Mouse (Mus musculus) MEL (cell line): ENCODE results near the gene Ginm1. TPM values are rescaled to one million over a fixed set of nuclear protein-coding genes. Genes with fewer than 3 reads are reported as not detected.

Experiments
- DNase-seq: peaks from one replicate; pipeline ENCODE4 v3.0.0; 2011; ENCODE audit warnings: low read depth, low spot score
- H3K27ac ChIP-seq: 2 replicates; pipeline ENCODE4 v1.5.1; 2012; ENCODE audit warnings: low read depth, mild to moderate bottlenecking, control low read depth, low read length, moderate library complexity; ENCODE audit not compliant: control insufficient read depth
- H3K27me3 ChIP-seq, 2 experiments: fragments of 150-350 bp in 1 of 2; sonication (generic) in 1 of 2; 2 replicates each; pipeline ENCODE4 v1.6.1; 2012; ENCODE audit warnings: low read length in 2 of 2, mild to moderate bottlenecking in 2 of 2, improper control_type of control experiment in 1 of 2, moderate library complexity in 1 of 2; ENCODE audit not compliant: insufficient read depth in 2 of 2, control insufficient read depth in 1 of 2
- H3K36me3 ChIP-seq, 2 experiments: 2 replicates each; pipeline ENCODE4 v1.6.1; 2012 to 2014; ENCODE audit warnings: low read length in 2 of 2, improper control_type of control experiment in 1 of 2, inconsistent platforms in 1 of 2, mild to moderate bottlenecking in 1 of 2; ENCODE audit not compliant: insufficient read depth in 2 of 2, control insufficient read depth in 1 of 2
- H3K4me1 ChIP-seq, 2 experiments: fragments of 150-350 bp in 1 of 2; sonication (generic) in 1 of 2; 2 replicates each; pipeline ENCODE4 v1.6.1; 2012; ENCODE audit warnings: low read length in 2 of 2, improper control_type of control experiment in 1 of 2, mild to moderate bottlenecking in 1 of 2; ENCODE audit not compliant: insufficient read depth in 2 of 2, control insufficient read depth in 1 of 2
- H3K4me3 ChIP-seq, 2 experiments: fragments of 150-350 bp in 1 of 2; sonication (generic) in 1 of 2; 2 replicates each; pipeline ENCODE4 v1.5.1; 2012; ENCODE audit warnings: low read depth in 2 of 2, low read length in 2 of 2, mild to moderate bottlenecking in 2 of 2, moderate library complexity in 2 of 2, control low read depth in 1 of 2, improper control_type of control experiment in 1 of 2; ENCODE audit not compliant: control insufficient read depth in 1 of 2, insufficient read depth in 1 of 2
- H3K79me2 ChIP-seq: 2 replicates; pipeline ENCODE4 v1.6.1; 2012; ENCODE audit warnings: mild to moderate bottlenecking, low read length, moderate library complexity; ENCODE audit not compliant: control insufficient read depth, poor library complexity, insufficient read depth
- H3K9ac ChIP-seq: 2 replicates; pipeline ENCODE4 v1.6.1; 2012; ENCODE audit warnings: low read depth, mild to moderate bottlenecking, control low read depth, low read length, moderate library complexity; ENCODE audit not compliant: control insufficient read depth, poor library complexity, severe bottlenecking
- H3K9me3 ChIP-seq: fragments of 150-350 bp; sonication (generic); replicated peaks from 2 replicates; pipeline ENCODE4 v1.6.1; 2012; ENCODE audit warnings: mild to moderate bottlenecking, low read length, improper control_type of control experiment, moderate library complexity; ENCODE audit not compliant: insufficient read depth
- BHLHE40 ChIP-seq: IDR thresholded peaks from 2 replicates; pipeline ENCODE4 v1.6.1; 2012; ENCODE audit warnings: low read depth, mild to moderate bottlenecking, inconsistent platforms, low read length, improper control_type of control experiment, borderline replicate concordance
- CHD2 ChIP-seq: IDR thresholded peaks from 2 replicates; pipeline ENCODE4 v1.6.1; 2011; ENCODE audit warnings: low read length, improper control_type of control experiment
- CTCF ChIP-seq, 3 experiments: IDR thresholded peaks in 2 of 3; conservative IDR thresholded peaks in 1 of 3; 2 replicates each; pipeline ENCODE4 v1.5.1; 2011 to 2012; ENCODE audit warnings: low read length in 3 of 3, low read depth in 2 of 3, mild to moderate bottlenecking in 2 of 3, improper control_type of control experiment in 1 of 3, inconsistent platforms in 1 of 3, mixed read lengths in 1 of 3, moderate library complexity in 1 of 3; ENCODE audit not compliant: control insufficient read depth in 1 of 3, insufficient read depth in 1 of 3, poor library complexity in 1 of 3, severe bottlenecking in 1 of 3
- E2F4 ChIP-seq: IDR thresholded peaks from 2 replicates; pipeline ENCODE4 v1.6.1; 2011; ENCODE audit warnings: low read depth, low read length, improper control_type of control experiment, borderline replicate concordance
- ELF1 ChIP-seq: IDR thresholded peaks from 2 replicates; pipeline ENCODE4 v1.6.1; 2014; ENCODE audit warnings: low read depth, mild to moderate bottlenecking, inconsistent platforms, low read length, improper control_type of control experiment, moderate library complexity
- GABPA ChIP-seq: IDR thresholded peaks from 2 replicates; pipeline ENCODE4 v1.6.1; 2012; ENCODE audit warnings: low read depth, mild to moderate bottlenecking, inconsistent platforms, low read length, improper control_type of control experiment, moderate library complexity
- GATA1 ChIP-seq: IDR thresholded peaks from 2 replicates; pipeline ENCODE4 v1.6.1; 2011; ENCODE audit warnings: low read depth, low read length, improper control_type of control experiment
- KAT2A ChIP-seq: conservative IDR thresholded peaks from 2 replicates; pipeline ENCODE4 v1.6.1; 2012; ENCODE audit warnings: low read depth, low read length, improper control_type of control experiment, inconsistent platforms
- MEF2A ChIP-seq: IDR thresholded peaks from 2 replicates; pipeline ENCODE4 v1.6.1; 2014; ENCODE audit warnings: low read depth, mild to moderate bottlenecking, inconsistent platforms, low read length, improper control_type of control experiment; ENCODE audit not compliant: poor library complexity, insufficient replicate concordance, severe bottlenecking; ENCODE audit errors: extremely low read depth
- MYB ChIP-seq: IDR thresholded peaks from 2 replicates; pipeline ENCODE4 v1.6.1; 2011; ENCODE audit warnings: mild to moderate bottlenecking, low read depth, low read length, improper control_type of control experiment
- MYC ChIP-seq: IDR thresholded peaks from 2 replicates; pipeline ENCODE4 v1.6.1; 2011; ENCODE audit warnings: low read depth, mild to moderate bottlenecking, low read length, improper control_type of control experiment, moderate library complexity
- NELFE ChIP-seq: IDR thresholded peaks from 2 replicates; pipeline ENCODE4 v1.6.1; 2011; ENCODE audit warnings: low read depth, low read length, improper control_type of control experiment
- NRF1 ChIP-seq: IDR thresholded peaks from 2 replicates; pipeline ENCODE4 v1.6.1; 2014; ENCODE audit warnings: low read depth, mild to moderate bottlenecking, inconsistent platforms, low read length, improper control_type of control experiment, moderate library complexity; ENCODE audit not compliant: poor library complexity, insufficient read depth, severe bottlenecking
- POLR2AphosphoS2 ChIP-seq: IDR thresholded peaks from 2 replicates; pipeline ENCODE4 v1.6.1; 2011; ENCODE audit warnings: low read length, improper control_type of control experiment
- RAD21 ChIP-seq: IDR thresholded peaks from 2 replicates; pipeline ENCODE4 v1.6.1; 2011; ENCODE audit warnings: mild to moderate bottlenecking, low read depth, low read length, improper control_type of control experiment
- RCOR1 ChIP-seq: IDR thresholded peaks from 2 replicates; pipeline ENCODE4 v1.6.1; 2012; ENCODE audit warnings: low read depth, mild to moderate bottlenecking, inconsistent platforms, low read length, improper control_type of control experiment
- TAL1 ChIP-seq: IDR thresholded peaks from 2 replicates; pipeline ENCODE4 v1.6.1; 2012; ENCODE audit warnings: mild to moderate bottlenecking, inconsistent platforms, low read length, moderate library complexity, mixed read lengths
- ZKSCAN1 ChIP-seq: IDR thresholded peaks from 2 replicates; pipeline ENCODE4 v1.6.1; 2012; ENCODE audit warnings: low read depth, mild to moderate bottlenecking, inconsistent platforms, low read length, improper control_type of control experiment, moderate library complexity
- polyA plus RNA-seq, 2 experiments: library from polyadenylated mRNA; stranded (reverse) in 1 of 2; unstranded in 1 of 2; fragments of >175 nt in 1 of 2; fragments of >200 nt in 1 of 2; gene quantifications; 2 replicates each; pipeline versions ENCODE4 v1.2.1 to v1.2.4; 2012; ENCODE audit warnings: low replicate concordance in 2 of 2, low read depth in 1 of 2; ENCODE audit not compliant: insufficient read length in 2 of 2, insufficient read depth in 1 of 2, missing spikeins in 1 of 2
- total RNA-seq: library from RNA; depleted of rRNA; stranded (reverse); fragments of 300-350 nt; gene quantifications from 2 replicates; pipeline ENCODE4 v1.2.3, GENCODE M21; 2012

The Ginm1 gene
- total and polyA plus RNA-seq, 3 experiments, result 9.2 to 13.8 TPM; not detected in 1

DNA sequence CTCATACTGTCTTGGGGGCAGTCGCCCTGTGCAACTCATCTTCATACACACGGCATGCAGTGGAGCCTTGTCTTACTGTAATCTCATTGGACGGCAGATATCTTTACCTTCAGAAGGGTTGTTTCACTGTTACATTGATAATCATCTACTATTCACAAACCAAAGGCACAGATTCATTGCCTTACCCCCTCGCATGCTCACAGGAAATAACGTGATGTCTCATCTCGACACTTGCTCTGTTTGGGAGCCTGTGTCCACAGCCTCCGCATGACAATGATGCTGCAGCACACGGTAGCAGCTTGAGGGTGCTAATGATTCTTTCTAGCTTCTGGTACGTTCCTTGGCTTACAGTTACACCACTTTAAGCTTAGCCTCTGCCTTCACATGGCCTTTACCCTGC lies 33.5 kb upstream of the Ginm1 start:
- no peak overlapping the region for H3K9ac ChIP-seq
- H3K9me3 ChIP-seq, result no peaks in the 10 kb centered on the region
- no peaks in the 10 kb centered on the region for H3K4me1 ChIP-seq
- TF ChIP-seq ZKSCAN1 (no peak), ELF1 (no peak), GABPA (no peak), GATA1 (no peak), RAD21 (no peak), MYB (no peak), TAL1 (no peak), NRF1 (no peak), KAT2A (no peak), NELFE (no peak), POLR2AphosphoS2 (no peak), CTCF (IDR thresholded peaks at IDR 0.05 in 2 of 3, conservative IDR thresholded peaks at IDR 0.05 in 1 of 3; ENCODE audit: control insufficient read depth in 1 of 3, insufficient read depth in 1 of 3, low read depth in 2 of 3, low read length in 3 of 3, poor library complexity in 1 of 3, severe bottlenecking in 1 of 3) (no peak), MYC (no peak), E2F4 (no peak), CHD2 (no peak)
- no peaks in the 10 kb centered on the region for H3K79me2 ChIP-seq
- DNase-seq, result no peak
- H3K27ac ChIP-seq, result no peak overlapping the region
- no peaks in the 10 kb centered on the region for H3K27me3 ChIP-seq
- H3K36me3 ChIP-seq, result peaks cover 0 to 2% of the 10 kb centered on the region in 2 experiments; a peak in 2 of 4 replicates
- no peak overlapping the region for H3K4me3 ChIP-seq

DNA sequence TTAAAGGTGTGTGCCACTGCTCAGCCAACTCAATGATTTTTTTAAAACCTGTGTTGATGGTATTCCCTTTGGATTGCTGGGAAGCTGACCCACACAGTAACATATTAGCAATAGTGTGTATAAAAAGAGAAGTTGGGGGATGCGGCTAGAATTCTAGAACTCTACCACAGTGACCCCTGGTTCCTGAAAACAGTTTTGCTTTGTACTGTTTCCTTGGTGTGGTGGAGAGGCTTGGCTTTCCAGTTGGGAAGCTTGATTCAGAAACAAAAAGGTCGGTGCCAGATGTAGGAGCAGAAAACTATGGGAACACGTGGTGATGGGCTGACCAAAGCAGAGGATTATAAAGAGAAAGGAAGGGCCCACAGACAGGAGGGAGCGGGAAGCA lies 32.6 kb upstream of the Ginm1 start:
- H3K79me2 ChIP-seq, result no peaks in the 10 kb centered on the region
- H3K4me1 ChIP-seq, result no peaks in the 10 kb centered on the region
- no peak overlapping the region for H3K27ac ChIP-seq
- no peaks in the 10 kb centered on the region for H3K9me3 ChIP-seq
- no peak overlapping the region for H3K4me3 ChIP-seq
- TF ChIP-seq GATA1, result no peak
- no peak for TF ChIP-seq POLR2AphosphoS2
- no peak for TF ChIP-seq MEF2A
- no peak for TF ChIP-seq RCOR1
- no peak for TF ChIP-seq MYC
- no peak for TF ChIP-seq BHLHE40
- no peak overlapping the region for H3K9ac ChIP-seq
- H3K36me3 ChIP-seq, result peaks cover 0 to 2% of the 10 kb centered on the region in 2 experiments; a peak in 3 of 4 replicates
- H3K27me3 ChIP-seq, result no peaks in the 10 kb centered on the region
- no peak for DNase-seq
